Mouse (Mus musculus) hindbrain, embryonic 10.5 days (tissue): ENCODE data around the gene Plpp1. TPM values are rescaled to one million over a fixed set of nuclear protein-coding genes. Genes with fewer than 3 reads are reported as not detected.

Experiments used
- polyA plus RNA-seq: library from polyadenylated mRNA; unstranded; fragments of >200 nt; fragmentation: Nextera tagmentation; extraction: Ambion mirVana; gene quantifications from 2 replicates; pipeline ENCODE4 v1.2.1, GENCODE M21; 2016

Plpp1 gene
- polyA plus RNA-seq, 1 experiment from 2014 or later: 25.5 TPM

Other genes with a start within 250 kb of the Plpp1 start
- not detected in 2 replicates for gene Il31ra, start 206.4 kb upstream of the Plpp1 start, polyA plus RNA-seq
- gene Ddx4, start 148.3 kb upstream of the Plpp1 start, polyA plus RNA-seq: 0.31 and 1.3 TPM in 2 replicates
- 13.6 and 18.7 TPM in 2 replicates for gene Slc38a9, start 140.0 kb upstream of the Plpp1 start, polyA plus RNA-seq
- gene Mtrex, start 126.6 kb downstream of the Plpp1 start, polyA plus RNA-seq: 70.5 and 89.0 TPM in 2 replicates
- gene Dhx29, start 126.7 kb downstream of the Plpp1 start, polyA plus RNA-seq: 26.3 and 32.8 TPM in 2 replicates
- 4.3 and 4.9 TPM in 2 replicates for gene Ccno, start 187.0 kb downstream of the Plpp1 start, polyA plus RNA-seq
- gene Mcidas, start 193.1 kb downstream of the Plpp1 start, polyA plus RNA-seq: 2.9 and 3.6 TPM in 2 replicates
- gene Cdc20b, start 234.3 kb downstream of the Plpp1 start, polyA plus RNA-seq: 1.7 and 1.9 TPM in 2 replicates
- 88.0 and 94.2 TPM in 2 replicates for gene Gpx8, start 245.6 kb downstream of the Plpp1 start, polyA plus RNA-seq